Mouse (Mus musculus) neural tube, embryonic 15.5 days (tissue): ENCODE data around the gene 1700001K19Rik. TPM values are rescaled to one million over a fixed set of nuclear protein-coding genes. Genes with fewer than 3 reads are reported as not detected.
"Not testable (repeated sequence)": the region's sequence is repeated elsewhere in the genome, so short reads cannot be mapped to it uniquely, and the experiment has no call there.

ENCODE experiments used
- ATAC-seq: fragments of 200-750 bp; cut with Nextera tagmentation; 2 replicates; pipeline ENCODE4 v1.8.0; 2017; ENCODE audit warnings: mild to moderate bottlenecking, moderate TSS enrichment, moderate library complexity; ENCODE audit not compliant: low FRiP score
- H3K27ac ChIP-seq: fragments of 300-500 bp; sonication (generic); replicated peaks from 2 replicates; pipeline ENCODE4 v1.5.1; 2015; ENCODE audit warnings: mild to moderate bottlenecking, inconsistent platforms
- H3K27me3 ChIP-seq: fragments of 300-500 bp; sonication (generic); replicated peaks from 2 replicates; pipeline ENCODE4 v1.6.1; 2015; ENCODE audit warnings: inconsistent platforms
- H3K36me3 ChIP-seq: fragments of 300-500 bp; sonication (generic); 2 replicates; pipeline ENCODE4 v1.6.1; 2015; ENCODE audit warnings: inconsistent platforms
- H3K4me1 ChIP-seq: fragments of 300-500 bp; sonication (generic); 2 replicates; pipeline ENCODE4 v1.6.1; 2015; ENCODE audit warnings: inconsistent platforms
- H3K4me2 ChIP-seq: fragments of 300-500 bp; sonication (generic); 2 replicates; pipeline ENCODE4 v1.6.1; 2015; ENCODE audit warnings: inconsistent platforms, mild to moderate bottlenecking, moderate library complexity
- H3K4me3 ChIP-seq: fragments of 300-500 bp; sonication (generic); replicated peaks from 2 replicates; pipeline ENCODE4 v1.5.1; 2015; ENCODE audit warnings: mild to moderate bottlenecking, inconsistent platforms
- H3K9ac ChIP-seq: fragments of 300-500 bp; sonication (generic); replicated peaks from 2 replicates; pipeline ENCODE4 v1.6.1; 2015; ENCODE audit warnings: mild to moderate bottlenecking, inconsistent platforms
- H3K9me3 ChIP-seq: fragments of 300-500 bp; sonication (generic); replicated peaks from 2 replicates; pipeline ENCODE4 v1.6.1; 2016; ENCODE audit warnings: inconsistent platforms
- WGBS: fragments of 180-500 bp; shearing (Covaris S2); methylation state at CpG from one replicate; pipeline ENCODE4 v1.1.7; 2015; ENCODE audit warnings: mixed read lengths; 5-methylcytosine and 5-hydroxymethylcytosine counted together
- polyA plus RNA-seq: library from polyadenylated mRNA; unstranded; fragments of >200 nt; fragmentation: Nextera tagmentation; extraction: Ambion mirVana; gene quantifications from 2 replicates; pipeline ENCODE4 v1.2.1, GENCODE M21; 2015

The 1700001K19Rik gene
- 0.17 TPM in 1 of 2 replicates, not detected in the other for polyA plus RNA-seq

- H3K4me2 ChIP-seq = no peak within 1 kb of the TSS
- H3K27me3 ChIP-seq = no peaks in the 10 kb centered on the region
- H3K4me1 ChIP-seq = no peaks in the 10 kb centered on the region
- H3K27ac ChIP-seq = no peak within 1 kb of the TSS
- H3K9me3 ChIP-seq = no peaks in the 10 kb centered on the region
- 77% methylated on average over 9 of the region's 9 CpGs for WGBS
- no peak within 1 kb of the TSS for H3K4me3 ChIP-seq
- H3K36me3 ChIP-seq = peaks cover 12% of the 10 kb centered on the region
- no peak for ATAC-seq
- no peak within 1 kb of the TSS for H3K9ac ChIP-seq
Measured at GRCm38 (mm10) chr12:110682561-110683299, at the start of gene 1700001K19Rik. TSS of gene 1700001K19Rik (minus strand) at chr12:110682619.

DNA sequence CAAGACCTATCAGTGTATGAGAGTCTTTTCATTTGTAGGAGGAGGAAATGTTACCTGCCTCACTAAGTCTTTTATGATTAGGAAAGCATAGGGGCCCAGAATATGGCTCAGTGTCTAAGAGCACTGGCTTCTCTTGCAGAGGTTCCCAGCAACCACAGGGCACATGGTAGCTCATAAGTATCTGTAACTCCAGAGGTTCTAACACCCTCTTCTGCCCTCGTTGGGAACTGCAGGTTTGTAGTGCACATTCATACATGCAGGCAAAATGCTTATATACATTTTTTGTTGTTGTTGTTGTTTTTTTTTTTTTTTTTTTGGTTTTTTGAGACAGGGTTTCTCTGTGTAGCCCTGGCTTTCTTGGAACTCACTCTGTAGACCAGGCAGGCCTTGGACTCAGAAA, 44.0 kb upstream of the 1700001K19Rik start:
- no peak overlapping the region for H3K9ac ChIP-seq
- ATAC-seq = no peak
- WGBS = 70% methylated on average over 1 of the region's 1 CpGs

GRCm38 (mm10) chr12:110725489-110725888, 43.1 kb upstream of the 1700001K19Rik start:
- no peaks in the 10 kb centered on the region for H3K9me3 ChIP-seq
- WGBS = 88% methylated on average over 5 of the region's 5 CpGs
- no peak overlapping the region for H3K27ac ChIP-seq
- H3K4me1 ChIP-seq = no peaks in the 10 kb centered on the region
- ATAC-seq = no peak
- no peak overlapping the region for H3K9ac ChIP-seq
- H3K27me3 ChIP-seq = no peaks in the 10 kb centered on the region
- H3K4me2 ChIP-seq = no peak overlapping the region
- no peaks in the 10 kb centered on the region for H3K36me3 ChIP-seq
- H3K4me3 ChIP-seq = no peak overlapping the region

More for the DNA sequence above, 44.0 kb upstream of the 1700001K19Rik start:
- H3K36me3 ChIP-seq = no peaks in the 10 kb centered on the region
- no peak overlapping the region for H3K4me2 ChIP-seq
- no peaks in the 10 kb centered on the region for H3K27me3 ChIP-seq
- H3K9me3 ChIP-seq = no peaks in the 10 kb centered on the region
- no peak overlapping the region for H3K27ac ChIP-seq
- H3K4me3 ChIP-seq = no peak overlapping the region
- no peaks in the 10 kb centered on the region for H3K4me1 ChIP-seq

- H3K27ac ChIP-seq = no peak overlapping the region
Measured at GRCm38 (mm10) chr12:110725051-110725450, 42.6 kb upstream of the 1700001K19Rik start.

GRCm38 (mm10) chr12:110716004-110716403, 33.6 kb upstream of the 1700001K19Rik start:
- no peaks in the 10 kb centered on the region for H3K27me3 ChIP-seq
- no peak overlapping the region for H3K4me3 ChIP-seq
- WGBS = 38% methylated on average over 5 of the region's 5 CpGs
- no peak overlapping the region for H3K9ac ChIP-seq
- no peak for ATAC-seq
- no peak overlapping the region for H3K4me2 ChIP-seq
- no peaks in the 10 kb centered on the region for H3K4me1 ChIP-seq
- no peaks in the 10 kb centered on the region for H3K9me3 ChIP-seq
- no peak overlapping the region for H3K27ac ChIP-seq
- no peaks in the 10 kb centered on the region for H3K36me3 ChIP-seq

More at GRCm38 (mm10) chr12:110725051-110725450, 42.6 kb upstream of the 1700001K19Rik start:
- WGBS = 94% methylated on average over 5 of the region's 5 CpGs
- Histone ChIP-seq H3K9ac (no peak overlapping the region), H3K4me1 (no peaks in the 10 kb centered on the region), H3K4me3 (no peak overlapping the region), H3K36me3 (no peaks in the 10 kb centered on the region), H3K9me3 (no peaks in the 10 kb centered on the region), H3K4me2 (no peak overlapping the region), H3K27me3 (no peaks in the 10 kb centered on the region)
- ATAC-seq = no peak

DNA sequence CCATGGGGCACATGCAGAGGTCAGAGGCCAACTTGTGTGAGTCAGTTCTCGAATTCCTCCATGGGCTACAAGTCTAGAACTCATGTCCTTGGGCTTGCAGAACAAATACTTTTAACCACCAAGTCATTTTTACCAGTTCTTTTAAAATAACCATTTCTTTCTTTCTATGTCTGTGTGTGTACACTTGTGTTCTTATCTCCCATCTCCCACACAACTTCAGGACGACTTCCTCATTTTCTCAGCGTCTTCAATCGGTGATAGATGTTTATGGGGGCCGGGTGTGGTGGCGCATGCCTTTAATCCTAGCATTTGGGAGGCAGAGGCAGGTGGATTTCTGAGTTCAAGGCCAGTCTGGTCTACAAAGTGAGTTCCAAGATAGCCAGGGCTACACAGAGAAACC, 31.8 kb upstream of the 1700001K19Rik start:
- Histone ChIP-seq H3K27ac (no peak overlapping the region), H3K4me2 (no peak overlapping the region), H3K9ac (no peak overlapping the region), H3K4me3 (no peak overlapping the region), H3K4me1 (no peaks in the 10 kb centered on the region), H3K9me3 (no peaks in the 10 kb centered on the region), H3K36me3 (no peaks in the 10 kb centered on the region), H3K27me3 (no peaks in the 10 kb centered on the region)
- no peak for ATAC-seq
- WGBS = 97% methylated on average over 6 of the region's 6 CpGs

- whole genome bisulfite sequencing = 96% methylated on average over 6 of the region's 6 CpGs
- Histone ChIP-seq H3K4me3 (no peak overlapping the region), H3K4me1 (no peaks in the 10 kb centered on the region), H3K27me3 (no peaks in the 10 kb centered on the region), H3K4me2 (no peak overlapping the region), H3K9ac (no peak overlapping the region), H3K36me3 (no peaks in the 10 kb centered on the region), H3K9me3 (no peaks in the 10 kb centered on the region), H3K27ac (no peak overlapping the region)
- ATAC-seq = no peak
Measured at GRCm38 (mm10) chr12:110713784-110714183, 31.4 kb upstream of the 1700001K19Rik start.

DNA sequence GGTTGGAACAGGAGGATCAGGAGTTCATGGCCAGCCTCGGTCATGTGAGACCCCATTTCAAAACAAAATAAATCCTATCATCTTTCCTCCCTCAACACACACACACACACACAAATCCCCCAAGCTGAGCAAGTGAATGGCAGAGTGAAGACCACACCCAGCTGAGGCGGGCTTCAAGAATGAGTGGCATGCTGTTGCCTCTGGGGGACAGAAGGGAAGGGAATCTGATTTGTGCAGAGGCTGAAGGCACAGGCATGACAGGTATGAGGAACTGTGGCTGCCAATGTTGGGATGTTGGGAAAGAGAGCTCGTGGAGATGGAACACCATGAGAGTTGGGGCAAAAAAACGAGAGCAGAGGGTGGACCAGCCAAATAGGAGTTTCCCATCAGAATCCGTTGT, 28.9 kb upstream of the 1700001K19Rik start:
- H3K9ac ChIP-seq = no peak overlapping the region
- H3K27me3 ChIP-seq = no peaks in the 10 kb centered on the region
- ATAC-seq = no peak
- no peak overlapping the region for H3K27ac ChIP-seq
- no peaks in the 10 kb centered on the region for H3K36me3 ChIP-seq
- WGBS = 75% methylated on average over 5 of the region's 5 CpGs
- peaks cover 16% of the 10 kb centered on the region for H3K4me1 ChIP-seq
- H3K4me2 ChIP-seq = no peak overlapping the region
- no peak overlapping the region for H3K4me3 ChIP-seq
- no peaks in the 10 kb centered on the region for H3K9me3 ChIP-seq

DNA sequence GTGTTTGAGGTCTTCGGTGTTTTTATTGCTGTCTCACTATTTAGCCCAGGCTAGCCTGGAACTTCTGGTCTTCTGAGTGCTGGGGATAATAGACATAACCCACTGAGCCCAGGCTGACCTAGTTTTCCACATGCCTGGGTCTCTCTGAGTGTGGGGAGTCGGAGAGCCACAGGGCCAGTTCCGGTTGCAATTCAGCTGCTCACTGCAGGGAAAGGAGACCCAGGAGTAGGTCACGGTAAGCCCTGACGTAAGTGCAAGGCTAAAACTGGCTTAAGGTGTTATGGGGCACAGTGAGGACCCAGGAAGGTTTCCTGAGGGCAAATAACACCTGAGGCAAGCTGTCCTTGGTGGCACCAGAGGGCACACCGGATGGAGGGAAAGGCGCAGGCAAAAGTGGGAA, 25.0 kb upstream of the 1700001K19Rik start:
- WGBS = 86% methylated on average over 7 of the region's 7 CpGs
- no peak overlapping the region for H3K4me3 ChIP-seq
- no peak overlapping the region for H3K4me2 ChIP-seq
- no peaks in the 10 kb centered on the region for H3K27me3 ChIP-seq
- H3K9ac ChIP-seq = no peak overlapping the region
- no peaks in the 10 kb centered on the region for H3K9me3 ChIP-seq
- ATAC-seq = no peak
- peaks cover 30% of the 10 kb centered on the region for H3K4me1 ChIP-seq
- H3K27ac ChIP-seq = peak overlapping the region; percentile 77; the same call in 1 of the 2 replicates
- H3K36me3 ChIP-seq = no peaks in the 10 kb centered on the region

GRCm38 (mm10) chr12:110706337-110707231, 24.2 kb upstream of the 1700001K19Rik start:
- Histone ChIP-seq H3K27me3 (no peaks in the 10 kb centered on the region; the same call in 1 of the 2 replicates), H3K4me2 (peak overlapping the region; percentile 61), H3K4me1 (peaks cover 30% of the 10 kb centered on the region), H3K36me3 (no peaks in the 10 kb centered on the region), H3K4me3 (peak overlapping the region; percentile 32), H3K9ac (0 out of 2 replicates have a peak overlapping the region, but pooled peaks have one; percentile 9), H3K27ac (peak overlapping the region; percentile 77), H3K9me3 (no peaks in the 10 kb centered on the region)
- 1% methylated on average over 27 of the region's 27 CpGs for WGBS
- ATAC-seq = peak; percentile 87

GRCm38 (mm10) chr12:110705419-110705818, 23.0 kb upstream of the 1700001K19Rik start:
- not testable (repeated sequence) for ATAC-seq, H3K9me3 ChIP-seq, H3K4me2 ChIP-seq, H3K4me3 ChIP-seq, H3K27me3 ChIP-seq, H3K36me3 ChIP-seq, H3K9ac ChIP-seq
- peak overlapping the region; percentile 77; the same call in 1 of the 2 replicates for H3K27ac ChIP-seq
- 87% methylated on average over 4 of the region's 4 CpGs for WGBS
- H3K4me1 ChIP-seq = peaks cover 30% of the 10 kb centered on the region
